Mouse (Mus musculus) gastrocnemius, postnatal 25 days (tissue): ENCODE results near the gene Wasl. TPM values are rescaled to one million over a fixed set of nuclear protein-coding genes. Genes with fewer than 3 reads are reported as not detected.
A peak's percentile ranks its signal among the peaks of the same experiment; 100 is the strongest.

Source experiments
- DNase-seq: peaks from one replicate; pipeline ENCODE4 v3.0.0; 2022
- total RNA-seq, 2 experiments: library from RNA; stranded (reverse); gene quantifications; 1 replicate in 1 of 2; 2 replicates in 1 of 2; pipeline ENCODE4 v1.2.3; 2021

Wasl gene
- total RNA-seq, 2 experiments from 2014 or later, result 14.0 to 17.1 TPM

DNA sequence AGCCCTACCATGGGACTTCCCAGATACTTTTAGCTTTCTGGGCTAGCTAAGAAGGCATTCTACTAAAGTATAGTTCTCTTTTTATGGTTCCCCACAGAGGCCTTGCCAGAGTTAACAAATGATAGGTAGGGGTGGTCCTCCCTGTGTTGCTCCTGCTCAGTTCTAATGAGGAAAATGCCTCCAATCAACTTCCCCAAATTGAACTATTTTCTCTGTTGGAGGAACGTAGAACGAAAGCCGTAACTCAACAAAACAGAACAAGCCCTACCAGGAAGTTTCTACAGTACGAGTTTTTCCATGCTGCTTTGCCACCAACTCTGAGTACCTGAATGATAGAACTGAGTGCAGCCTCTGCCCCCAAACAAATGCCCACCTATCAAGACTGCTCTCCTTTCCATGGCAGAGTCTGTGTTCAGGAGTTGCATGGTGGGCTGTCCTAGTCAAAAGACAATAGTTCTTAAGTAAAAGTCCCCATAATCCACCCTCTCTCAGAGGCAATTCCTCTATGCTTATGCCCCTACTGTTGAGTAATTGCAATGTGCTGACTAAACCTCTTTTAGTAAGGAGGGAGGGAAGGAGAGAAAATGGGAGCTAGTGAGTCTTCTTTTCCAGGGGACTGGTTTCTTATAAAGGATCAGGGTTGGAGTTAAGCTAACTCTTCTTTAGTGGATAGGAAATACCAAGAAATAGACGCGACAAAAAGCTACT, 19.3 kb downstream of the Wasl start:
- DNase-seq, result no peak

DNA sequence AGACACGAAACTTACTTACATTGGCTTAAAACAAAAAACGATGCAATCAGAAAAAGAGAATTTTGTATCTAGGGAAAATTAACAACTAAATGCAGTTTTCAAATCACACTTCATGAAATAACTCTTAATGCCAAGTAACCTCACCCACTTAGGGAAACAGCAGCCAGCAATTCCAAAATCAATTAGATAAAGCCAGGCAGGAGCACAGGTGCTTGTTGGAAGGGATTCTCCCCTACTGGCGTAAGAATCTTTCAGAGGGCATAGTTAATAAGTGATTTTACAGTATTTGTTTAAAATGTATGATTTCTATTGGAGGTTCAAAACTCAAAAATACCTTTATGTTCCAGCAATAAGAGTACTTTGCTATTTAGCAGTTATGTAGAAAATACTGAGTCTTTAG, 21.8 kb downstream of the Wasl start:
- no peak for DNase-seq

DNA sequence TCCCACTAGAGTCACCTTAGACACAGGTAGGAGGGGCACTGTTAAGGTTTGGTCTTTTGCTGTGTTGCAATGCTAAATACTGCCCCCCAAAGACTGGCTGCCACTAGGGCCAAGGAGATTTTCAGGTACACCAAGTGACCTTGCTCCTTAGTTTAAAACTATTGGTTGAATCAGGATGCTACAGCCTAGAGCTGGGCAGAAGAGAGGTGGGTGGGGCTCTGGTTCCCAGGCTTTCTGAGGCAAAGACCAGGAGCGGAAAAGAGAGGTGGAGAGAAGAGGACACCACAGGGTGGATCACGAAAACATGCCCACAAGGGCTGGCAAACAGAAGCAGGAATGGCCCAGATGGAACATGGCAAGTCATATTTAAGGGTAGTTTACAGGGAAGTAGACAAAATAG, 22.6 kb downstream of the Wasl start:
- no peak for DNase-seq

DNA sequence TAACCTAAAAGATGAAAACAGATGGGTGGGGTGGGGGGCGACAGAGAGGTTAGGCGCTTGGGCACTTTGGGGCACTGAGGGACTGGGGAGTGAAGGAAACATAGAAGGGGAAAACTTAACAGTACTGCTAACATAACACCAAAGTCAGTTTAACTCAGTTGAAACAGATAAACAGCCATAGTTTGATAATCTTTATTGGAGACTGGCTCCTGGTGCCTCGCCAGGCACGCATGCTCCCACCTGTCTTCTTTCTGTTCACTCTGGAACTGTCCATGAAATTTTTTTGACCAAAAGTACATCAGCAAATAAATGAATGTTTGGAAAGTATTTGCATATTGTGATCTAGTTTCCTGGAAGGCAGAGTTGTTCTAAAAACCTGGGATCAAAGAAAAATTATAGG, 23.5 kb downstream of the Wasl start:
- no peak for DNase-seq

DNA sequence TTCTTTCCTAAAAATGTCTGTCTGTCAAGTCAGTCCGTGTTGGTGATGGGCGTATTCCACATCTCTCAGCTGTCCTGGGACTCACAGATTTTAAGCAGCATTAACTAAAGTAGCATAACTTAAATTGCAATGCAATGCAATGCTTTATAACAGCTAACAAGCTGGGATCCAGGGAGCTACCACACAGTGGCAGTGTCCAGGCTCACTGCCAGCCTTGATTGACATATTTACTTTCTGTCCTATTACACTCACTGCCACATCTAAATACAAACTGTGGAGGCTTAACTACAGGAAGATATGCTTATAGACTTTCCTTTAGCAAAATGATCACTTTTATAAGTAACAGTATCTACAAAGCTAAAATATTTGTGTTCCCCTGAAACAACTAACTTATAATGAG, 29.0 kb downstream of the Wasl start:
- no peak for DNase-seq

DNA sequence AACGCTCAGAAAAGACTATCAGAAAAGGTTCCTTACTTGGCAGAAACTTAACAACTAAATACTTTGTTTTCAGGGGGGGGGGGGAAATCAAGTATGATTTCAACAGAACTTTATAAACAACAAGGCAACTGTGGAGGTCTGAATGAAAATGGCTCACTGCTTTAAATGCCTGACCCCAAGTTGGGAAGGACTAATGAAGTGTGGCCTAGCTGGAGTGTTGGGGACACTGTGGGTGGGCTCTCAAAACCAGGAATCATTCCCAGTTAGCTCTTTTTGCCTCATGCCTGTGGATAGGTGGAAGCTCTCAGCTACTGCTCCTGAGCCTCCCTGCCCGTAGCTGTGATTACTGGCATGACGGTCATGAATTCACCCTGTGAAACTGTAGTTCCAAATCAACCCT, 30.7 kb downstream of the Wasl start:
- no peak for DNase-seq

DNA sequence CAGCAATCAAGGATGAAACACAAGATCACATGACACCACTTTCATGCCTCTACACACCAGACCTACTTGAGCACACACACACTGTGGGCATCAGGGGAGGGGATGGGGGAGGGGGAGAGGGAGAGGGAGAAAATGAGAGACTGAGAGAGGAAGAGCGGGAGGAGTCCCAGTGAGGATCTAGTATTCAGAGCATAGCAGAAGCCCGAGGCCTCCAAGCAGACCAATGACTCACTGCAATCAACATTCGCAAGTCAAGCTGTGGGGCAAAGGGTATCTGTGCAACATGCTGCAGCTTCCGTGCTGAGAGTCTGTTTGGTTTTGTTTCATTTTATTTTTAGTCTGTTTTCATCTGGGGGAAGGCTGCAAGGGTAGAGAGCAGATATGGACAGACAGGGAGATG, 32.7 kb downstream of the Wasl start:
- no peak for DNase-seq

DNA sequence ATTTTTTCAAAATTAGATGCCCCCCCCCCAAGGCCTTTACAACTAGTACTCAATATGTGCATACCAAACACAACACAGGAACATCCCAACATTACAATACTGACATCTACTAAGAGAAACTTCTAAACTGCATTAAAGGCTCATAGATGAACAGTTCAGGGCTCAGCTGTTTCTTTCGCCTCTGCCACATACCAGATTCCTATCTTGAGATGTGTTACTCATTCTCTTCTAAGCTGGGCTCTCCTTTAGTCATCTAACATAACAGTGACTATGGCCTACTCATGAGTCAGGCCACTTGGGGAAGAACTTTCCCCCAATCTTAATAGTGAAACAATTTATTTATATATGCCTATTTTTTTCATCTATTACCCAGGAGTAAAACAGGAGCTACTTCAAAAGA, 36.3 kb downstream of the Wasl start:
- DNase-seq, result no peak

DNA sequence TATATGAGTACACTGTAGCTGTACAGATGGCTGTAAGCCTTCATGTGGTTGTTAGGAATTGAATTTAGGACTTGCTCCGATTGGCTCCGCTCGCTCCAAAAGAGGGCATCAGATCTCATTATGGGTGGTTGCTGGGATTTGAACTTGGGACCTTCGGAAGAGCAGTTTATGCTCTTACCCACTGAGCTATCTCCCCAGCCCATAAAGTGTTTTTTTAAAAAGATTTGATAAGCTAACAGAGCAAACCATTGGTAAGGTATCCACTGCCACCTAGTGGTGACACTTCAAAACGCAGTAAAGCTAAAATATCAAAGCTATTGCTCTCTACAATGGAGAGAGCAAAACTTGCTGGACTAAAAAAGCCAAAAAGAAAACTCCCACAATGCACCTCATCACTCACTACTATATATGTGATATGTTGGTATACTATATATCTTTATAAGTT, 37.2 kb downstream of the Wasl start:
- no peak for DNase-seq

DNA sequence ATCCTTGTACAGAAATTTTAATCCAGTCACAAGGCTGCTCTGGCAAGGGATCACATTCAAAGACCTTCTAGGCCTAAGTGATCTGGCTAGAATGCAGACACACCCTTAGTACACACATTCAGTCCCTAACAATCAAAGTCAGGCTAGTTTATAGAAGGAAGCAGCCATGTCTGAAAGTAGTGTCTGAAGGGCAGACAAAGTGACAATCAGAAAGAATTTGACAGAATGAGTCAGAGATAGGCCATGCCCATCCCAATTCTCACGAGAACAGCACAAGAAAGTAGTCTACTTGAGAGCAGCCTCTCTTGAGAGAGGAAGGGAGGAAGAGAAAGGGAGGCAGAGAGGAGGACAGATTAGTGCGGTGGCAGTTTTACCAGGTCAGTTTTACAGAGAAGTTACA, 42.7 kb downstream of the Wasl start:
- DNase-seq, result no peak

DNA sequence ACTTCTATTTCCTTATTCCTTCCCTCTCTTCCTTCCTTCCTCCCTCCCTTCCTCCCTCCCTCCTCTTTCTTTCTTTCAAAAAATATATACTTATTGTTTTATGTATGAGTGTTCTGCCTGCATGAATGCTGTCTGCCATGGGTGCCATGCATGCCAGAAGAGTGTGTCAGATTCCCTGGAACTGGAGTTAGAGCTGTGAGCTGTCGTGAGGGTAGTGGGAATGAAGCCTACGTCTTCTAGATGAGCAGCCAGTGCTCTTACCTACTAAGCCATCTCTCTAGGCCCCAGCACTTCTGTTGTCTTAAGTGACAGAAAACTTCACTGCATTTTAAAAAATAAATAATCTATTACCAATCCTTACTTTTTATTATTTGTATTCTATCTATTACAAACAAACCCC, 43.9 kb downstream of the Wasl start:
- DNase-seq, result no peak

DNA sequence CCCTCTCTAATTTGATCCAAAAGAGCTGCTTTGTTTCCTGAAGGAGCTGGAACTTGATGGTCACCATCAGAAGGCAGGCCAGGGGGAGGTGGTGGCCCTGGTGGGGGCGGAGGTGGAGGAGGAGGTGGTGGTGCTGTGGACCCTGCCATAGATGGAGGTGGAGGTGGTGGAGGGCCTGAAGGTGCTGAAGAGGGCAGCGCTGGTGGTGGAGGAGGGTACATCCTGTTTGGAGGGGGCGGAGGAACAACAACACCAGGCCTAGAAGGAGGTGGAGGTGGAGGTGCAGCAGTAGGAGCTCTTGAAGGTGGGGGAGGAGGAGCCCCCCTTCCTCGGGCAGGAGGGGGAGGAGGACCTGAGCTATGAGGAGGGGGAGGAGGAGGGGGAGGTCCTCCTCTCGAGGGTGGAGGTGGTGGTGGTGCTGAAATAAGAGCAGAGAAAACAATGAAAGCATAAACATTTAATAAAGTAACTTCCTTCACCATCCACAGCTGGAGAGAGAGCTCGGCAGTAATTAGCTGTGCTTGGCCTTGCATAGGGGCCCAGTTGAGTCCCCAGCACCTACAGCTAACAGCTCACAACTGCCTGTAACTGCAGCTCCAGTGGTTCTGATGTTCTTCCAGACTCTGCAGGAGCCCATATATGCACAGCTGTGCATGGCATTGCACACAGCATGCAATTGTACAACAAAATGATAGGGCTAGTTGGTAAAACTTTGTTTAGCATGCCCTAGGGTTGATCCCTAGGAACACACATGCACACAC, 45.3 kb downstream of the Wasl start:
- DNase-seq, result no peak

DNA sequence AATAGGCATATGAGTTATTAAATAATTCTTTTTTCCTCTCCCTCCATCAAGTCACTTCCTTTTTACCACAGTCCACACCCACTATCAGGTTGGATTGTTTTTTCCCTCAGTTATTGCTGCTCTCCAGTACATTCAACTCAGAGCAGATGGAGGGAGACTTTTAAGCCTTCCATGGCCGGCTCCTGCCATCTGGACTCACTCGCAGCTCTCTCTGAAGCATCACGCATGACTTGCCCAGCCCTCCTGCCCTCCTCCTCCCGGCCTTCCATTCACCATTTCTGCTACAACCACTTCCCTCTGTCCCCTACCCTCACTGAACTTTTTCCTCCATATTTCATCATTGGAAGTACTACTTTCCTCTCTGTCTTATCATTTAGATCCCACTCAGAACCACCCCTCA, 48.1 kb downstream of the Wasl start:
- DNase-seq, result no peak

DNA sequence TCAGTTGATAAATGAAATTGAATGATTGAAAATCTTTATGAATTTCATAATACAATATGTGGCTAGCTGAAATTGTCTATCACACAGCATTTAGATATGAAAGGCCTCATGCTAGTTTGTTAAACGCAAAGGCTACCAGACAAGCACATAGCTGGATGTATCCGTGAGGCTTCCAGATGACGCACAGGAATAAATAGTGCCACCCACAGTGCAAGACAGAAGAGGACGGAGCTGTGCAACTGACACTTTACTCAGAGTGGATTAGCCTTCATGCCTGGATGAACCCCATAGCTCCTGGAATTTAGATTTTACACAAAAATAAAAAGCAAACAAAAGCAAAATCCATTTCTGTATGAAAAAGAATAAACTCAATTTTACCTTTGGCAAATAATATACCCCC, 50.9 kb downstream of the Wasl start:
- no peak for DNase-seq

DNA sequence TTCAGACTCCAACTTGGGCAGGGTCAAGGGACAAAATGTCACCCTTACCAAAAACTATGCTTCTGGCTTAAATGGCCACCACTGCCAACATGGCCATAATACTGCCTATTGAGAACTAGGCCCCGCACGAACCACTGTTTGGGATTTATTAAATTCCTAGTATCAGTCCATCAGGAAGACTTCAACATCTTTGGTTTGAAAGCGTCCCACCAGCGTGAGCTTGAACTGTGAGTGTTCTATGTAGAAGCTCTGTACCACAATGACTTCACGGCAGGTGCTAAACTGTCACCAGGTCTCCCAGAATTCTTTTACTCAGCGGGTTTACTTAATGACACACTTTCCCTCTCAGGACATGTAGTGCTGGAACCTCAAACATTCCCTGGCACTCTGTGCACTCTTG, 51.5 kb downstream of the Wasl start:
- DNase-seq, result no peak

DNA sequence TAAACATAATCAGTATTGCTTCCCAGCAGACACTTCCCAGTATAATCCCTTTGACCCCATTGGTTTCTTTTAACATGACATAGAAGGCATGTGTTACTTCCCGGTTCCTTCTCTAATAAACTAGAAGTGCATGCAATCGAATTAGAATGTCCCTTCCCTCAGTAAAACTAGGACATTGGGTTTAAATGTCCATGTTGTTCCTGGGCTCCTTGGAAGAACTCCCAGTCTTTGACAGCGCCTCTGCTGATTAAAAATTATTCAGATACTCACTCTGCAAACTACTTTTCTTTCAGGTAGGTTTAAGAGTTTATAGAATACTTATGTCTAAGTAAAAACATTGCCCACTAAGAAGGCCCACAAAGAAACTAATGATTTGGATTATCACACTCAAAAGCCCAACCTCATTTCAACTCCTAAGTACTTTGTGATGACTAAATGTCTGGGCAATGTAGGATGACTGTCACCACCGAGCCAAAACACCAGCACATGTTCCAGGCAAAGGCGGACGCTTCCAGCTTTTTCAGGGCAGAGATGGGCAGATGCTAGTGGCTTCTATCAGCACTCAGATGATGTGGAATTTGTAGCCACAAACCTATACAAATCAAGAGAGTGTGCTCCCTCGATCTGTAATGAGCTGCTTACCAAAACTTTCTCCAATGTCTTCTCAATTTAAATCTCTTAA, 52.6 kb downstream of the Wasl start:
- peak; percentile 72 for DNase-seq

DNA sequence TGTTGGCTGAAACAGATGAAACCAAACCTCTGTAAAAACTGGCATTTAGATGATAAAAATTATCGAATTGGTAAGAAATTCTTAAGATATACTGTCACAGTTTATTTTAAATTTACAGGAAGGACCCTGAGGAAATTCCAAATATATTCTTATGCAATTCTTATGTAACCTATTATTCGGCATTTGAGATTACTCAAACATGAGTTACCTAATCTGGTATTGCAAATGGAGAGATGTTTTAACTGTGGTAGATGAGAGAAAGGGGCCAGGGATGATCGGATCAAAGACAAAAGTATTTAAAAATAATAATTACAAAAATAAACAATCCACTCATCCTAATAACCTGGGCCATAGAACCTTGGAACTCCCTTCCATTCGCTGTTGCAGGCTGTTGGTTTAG, 54.5 kb downstream of the Wasl start:
- DNase-seq, result no peak

DNA sequence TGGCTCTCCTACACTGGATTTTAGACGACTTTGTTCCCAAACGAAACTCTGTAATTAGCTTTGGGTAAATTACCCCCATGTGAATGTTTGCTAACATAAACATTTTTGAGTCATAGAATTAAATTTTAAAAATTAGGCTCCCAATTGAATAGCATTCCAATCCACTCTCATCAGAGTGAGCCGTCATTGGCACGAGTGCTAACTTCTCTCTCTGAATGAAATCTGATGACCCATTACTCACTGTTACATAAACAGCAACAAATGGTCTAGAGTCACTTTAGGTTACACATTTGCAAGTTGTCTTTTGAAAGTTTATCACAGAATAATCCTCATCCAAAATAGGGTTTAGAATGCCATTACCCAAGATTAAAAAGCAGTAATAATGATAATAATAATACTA, 55.3 kb downstream of the Wasl start:
- DNase-seq, result no peak

DNA sequence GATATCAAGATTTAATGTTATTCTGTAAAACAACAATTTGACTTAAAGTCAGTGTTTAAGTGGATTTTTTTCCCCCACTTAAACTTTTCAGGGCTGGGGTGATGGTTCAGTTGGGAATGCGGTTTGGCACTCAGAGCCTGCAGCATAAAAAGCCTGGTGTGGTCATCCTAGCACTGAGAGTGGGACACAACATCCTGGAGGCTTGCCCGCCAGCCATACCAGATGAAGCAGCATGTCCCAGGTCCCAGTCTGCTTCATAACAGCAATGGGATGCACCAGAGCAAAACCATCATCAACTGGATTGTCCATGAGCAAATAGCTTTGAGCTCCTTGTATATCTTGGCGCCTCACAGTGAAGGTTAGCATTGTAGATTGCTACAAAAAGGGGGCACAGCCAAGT, 56.1 kb downstream of the Wasl start:
- no peak for DNase-seq

DNA sequence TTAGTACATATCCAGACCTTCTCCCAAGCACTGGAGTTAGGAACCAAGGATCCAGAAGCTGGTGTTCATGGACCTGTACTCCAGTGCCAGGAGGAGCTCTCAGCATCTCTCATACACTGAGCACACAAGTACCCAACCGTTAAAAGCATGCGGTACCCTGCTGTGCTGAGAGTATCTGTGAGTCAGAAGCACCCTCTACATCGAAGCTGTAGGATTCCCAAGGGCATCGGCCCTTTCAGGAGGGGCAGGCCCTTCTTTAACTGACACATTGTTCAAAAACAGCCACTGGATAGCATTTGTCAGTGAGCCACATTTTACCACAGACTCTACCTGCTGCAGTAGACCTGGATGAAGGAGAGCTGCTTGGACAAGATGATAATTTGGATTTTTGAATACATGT, 56.7 kb downstream of the Wasl start:
- no peak for DNase-seq

DNA sequence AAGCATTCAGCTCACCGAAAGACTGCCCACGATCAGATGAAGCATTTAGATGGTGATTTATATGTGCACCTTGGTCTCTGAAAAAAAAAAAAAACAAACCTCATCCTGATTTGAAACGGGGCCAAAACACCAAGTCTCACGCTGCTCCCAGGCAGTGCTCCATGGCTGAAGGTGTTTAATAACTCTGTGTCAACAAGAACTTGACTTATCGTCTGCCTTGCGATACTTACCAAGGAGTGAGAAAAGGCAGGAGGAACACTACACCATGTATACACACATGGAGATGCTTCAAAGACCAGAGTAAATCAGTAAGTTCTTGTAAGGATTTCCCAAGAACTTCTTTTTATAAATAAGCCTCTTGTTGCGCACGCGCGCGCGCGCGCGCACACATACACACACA, 57.3 kb downstream of the Wasl start:
- no peak for DNase-seq

DNA sequence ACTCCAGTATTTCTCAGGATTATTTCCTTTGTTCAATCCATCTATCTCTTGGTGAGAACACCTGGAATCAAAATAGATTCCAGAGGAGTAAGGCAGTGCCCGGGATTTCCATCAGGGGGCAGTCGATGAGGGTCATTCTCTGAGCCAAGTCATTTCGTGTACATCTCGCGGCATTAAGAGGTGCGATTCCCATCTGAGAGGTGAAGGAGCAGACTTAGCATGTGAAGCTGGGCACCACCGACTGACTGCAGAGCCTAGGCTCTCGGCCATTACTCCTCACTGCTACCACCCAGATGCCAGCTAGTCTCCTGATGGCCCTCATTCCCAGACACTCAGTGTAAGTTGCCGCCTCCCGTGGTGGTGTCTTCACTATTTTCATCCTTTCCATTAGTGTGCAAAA, 58.3 kb downstream of the Wasl start:
- DNase-seq, result no peak

DNA sequence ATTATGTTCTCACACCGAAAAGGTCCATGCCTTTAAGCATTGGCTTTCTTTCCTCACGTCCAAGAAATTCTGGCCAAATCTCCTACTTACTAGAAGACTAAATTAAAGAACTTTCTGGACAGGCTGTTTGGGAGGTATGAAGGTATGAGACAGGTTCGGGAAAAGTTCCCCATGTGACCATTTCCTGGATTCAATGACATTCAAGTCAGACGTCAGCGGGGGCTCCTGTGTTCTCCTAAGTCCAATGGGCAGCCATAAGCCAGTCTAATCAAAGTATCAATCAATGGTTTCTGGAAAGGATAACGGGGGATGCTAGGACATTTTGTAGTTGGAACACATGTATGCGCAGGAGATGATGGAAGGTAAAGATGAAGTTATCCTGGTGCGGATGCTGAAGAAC, 59.2 kb downstream of the Wasl start:
- DNase-seq, result no peak

DNA sequence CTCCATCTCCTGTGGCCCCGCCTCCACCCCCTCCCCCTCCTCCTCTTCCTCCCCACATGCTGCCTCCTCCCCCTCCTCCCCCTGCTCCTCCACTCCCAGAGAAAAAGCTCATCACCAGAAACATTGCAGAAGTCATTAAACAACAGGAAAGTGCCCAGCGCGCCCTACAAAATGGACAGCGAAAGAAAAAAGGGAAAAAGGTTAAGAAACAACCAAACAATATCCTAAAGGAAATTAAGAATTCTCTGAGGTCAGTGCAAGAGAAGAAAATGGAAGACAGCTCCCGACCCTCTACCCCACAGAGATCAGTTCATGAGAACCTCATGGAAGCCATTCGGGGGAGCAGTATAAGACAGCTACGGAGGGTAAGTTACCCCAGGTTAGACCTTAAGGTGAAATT, 60.5 kb downstream of the Wasl start:
- DNase-seq, result no peak
